In the genomic region with DNA sequence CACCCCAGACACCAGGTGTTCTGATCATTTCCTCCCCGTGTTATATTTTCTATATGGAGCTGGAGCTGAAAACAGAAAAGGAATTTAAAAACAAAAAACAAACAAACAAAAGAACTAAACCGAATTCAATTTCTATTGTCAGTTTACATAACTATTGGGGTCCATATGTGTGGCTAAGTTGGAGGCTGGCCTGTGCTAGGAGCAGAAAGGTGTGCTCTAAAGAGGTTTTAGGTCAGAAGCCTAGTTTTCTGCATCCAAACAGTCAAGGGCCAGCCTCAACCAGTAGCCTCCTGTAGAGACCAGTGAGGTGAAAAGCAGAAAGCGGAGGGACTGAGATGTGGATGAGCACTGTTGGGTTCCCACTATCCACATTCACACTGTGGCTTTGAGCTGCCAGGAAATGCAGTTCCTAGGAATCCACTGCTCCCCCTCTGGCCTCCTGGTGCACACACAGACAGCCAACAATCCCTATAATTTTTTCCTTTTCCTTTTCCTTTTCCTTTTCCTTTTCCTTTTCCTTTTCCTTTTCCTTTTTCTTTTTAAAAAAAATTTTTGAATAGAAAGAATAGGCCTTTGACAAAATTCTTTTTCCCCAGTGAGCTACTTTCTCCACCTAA, we compare ENCODE assay signal across 8 mouse cellular contexts. TPM values are rescaled to one million over a fixed set of nuclear protein-coding genes. Genes with fewer than 3 reads are reported as not detected.
DNase-seq lines count a peak whose midpoint lies in the region; ATAC-seq lines count a peak whose summit lies in the region.

No protein-coding gene starts in this region.

- WGBS in intestine, embryonic 14.5 days = 15% methylated on average over 3 of the region's 3 CpGs
- WGBS in midbrain, embryonic 16.5 days = 8% methylated on average over 2 of the region's 3 CpGs

- H3K9me3 ChIP-seq in intestine, embryonic 14.5 days (ENCODE audit: control insufficient read depth, low read length) = no peaks in the 10 kb centered on the region
- H3K9me3 ChIP-seq in midbrain, embryonic 16.5 days (replicated peaks; ENCODE audit: control insufficient read depth, low read length, poor library complexity, severe bottlenecking) = no peaks in the 10 kb centered on the region

- H3K27ac ChIP-seq in intestine, embryonic 14.5 days (ENCODE audit: low read depth) = 0 out of 2 replicates have a peak overlapping the region, but pooled peaks have one; percentile 33
- H3K27ac ChIP-seq in midbrain, embryonic 16.5 days (ENCODE audit: low read length) = no peak overlapping the region

- peak overlapping the region; percentile 60 for H3K9ac ChIP-seq in intestine, embryonic 14.5 days (ENCODE audit: low read length)
- H3K9ac ChIP-seq in midbrain, embryonic 16.5 days (ENCODE audit: low read depth, low read length) = peak overlapping the region; percentile 75

- H3K36me3 ChIP-seq in intestine, embryonic 14.5 days (ENCODE audit: control insufficient read depth, insufficient read depth, low read length) = no peaks in the 10 kb centered on the region
- H3K36me3 ChIP-seq in midbrain, embryonic 16.5 days (ENCODE audit: control insufficient read depth, insufficient read depth, low read length) = no peaks in the 10 kb centered on the region

- ATAC-seq in frontal cortex, adult (ENCODE audit: low TSS enrichment) = peak; percentile 58; the same call in 1 of the 2 replicates
- ATAC-seq in intestine, embryonic 14.5 days (replicated peaks; ENCODE audit: low FRiP score, low TSS enrichment, low read depth) = no peak
- ATAC-seq in midbrain, embryonic 16.5 days = no peak

- H3K4me1 ChIP-seq in intestine, embryonic 14.5 days (replicated peaks; ENCODE audit: control insufficient read depth, insufficient read depth, low read length) = no peaks in the 10 kb centered on the region; the same call in 1 of the 2 replicates
- peaks cover 16% of the 10 kb centered on the region for H3K4me1 ChIP-seq in midbrain, embryonic 16.5 days (ENCODE audit: control insufficient read depth, insufficient read depth, low read length)

- no peak for DNase-seq in frontal cortex, adult 2 months (ENCODE audit: extremely low spot score in 1 of 2, low spot score in 1 of 2)
- peak; percentile 55 for DNase-seq in 3T3-L1 (ENCODE audit: low read depth, low spot score)
- DNase-seq in embryo, embryonic 10.5 days (ENCODE audit: low spot score) = peak; percentile 36
- peak; percentile 51 for DNase-seq in intestine, embryonic 14.5 days (ENCODE audit: low spot score)
- DNase-seq in spleen, postnatal 10 days (ENCODE audit: low spot score in 2 of 2) = no peak
- no peak for DNase-seq in layer of hippocampus, postnatal 14 days (ENCODE audit: low spot score in 2 of 2)

- no peaks in the 10 kb centered on the region for H3K27me3 ChIP-seq in intestine, embryonic 14.5 days (replicated peaks; ENCODE audit: control insufficient read depth, insufficient read depth, low read length)
- H3K27me3 ChIP-seq in midbrain, embryonic 16.5 days (ENCODE audit: control insufficient read depth, insufficient read depth, low read depth, low read length) = no peaks in the 10 kb centered on the region

- peak overlapping the region; percentile 82 for H3K4me2 ChIP-seq in intestine, embryonic 14.5 days (ENCODE audit: low read length)
- peak overlapping the region; percentile 83 for H3K4me2 ChIP-seq in midbrain, embryonic 16.5 days (ENCODE audit: low read length)

- H3K4me3 ChIP-seq in intestine, embryonic 14.5 days (ENCODE audit: low read depth, low read length) = peak overlapping the region; percentile 72
- peak overlapping the region; percentile 68 for H3K4me3 ChIP-seq in midbrain, embryonic 16.5 days (ENCODE audit: low read depth, low read length)

RNA-seq across cellular contexts. Expression of a gene that starts 1.0 kb away (rescaled TPM):
- polyA plus RNA-seq in frontal cortex, adult 2 months (2012; rRNA removed) = 13.2 and 13.6 TPM in 2 replicates
- 15.4 and 16.4 TPM in 2 replicates for polyA plus RNA-seq in intestine, embryonic 14.5 days (2014; fragmentation: Nextera tagmentation; extraction: Ambion mirVana)
- 15.6 and 16.5 TPM in 2 replicates for polyA plus RNA-seq in midbrain, embryonic 16.5 days (2015; fragmentation: Nextera tagmentation; extraction: Ambion mirVana)
- total RNA-seq in layer of hippocampus, postnatal 14 days (2021) = 10 to 100 TPM; 22.6 to 28.2 TPM

RNA-seq across cellular contexts. Expression of a gene that starts 26.6 kb away (rescaled TPM):
- polyA plus RNA-seq in frontal cortex, adult 2 months (2012; rRNA removed) = not detected in 2 replicates
- polyA plus RNA-seq in intestine, embryonic 14.5 days (2014; fragmentation: Nextera tagmentation; extraction: Ambion mirVana) = not detected in 2 replicates
- polyA plus RNA-seq in midbrain, embryonic 16.5 days (2015; fragmentation: Nextera tagmentation; extraction: Ambion mirVana) = not detected in 2 replicates
- not detected for total RNA-seq in layer of hippocampus, postnatal 14 days (2021)

RNA-seq across cellular contexts. Expression of a gene that starts 33.0 kb away (rescaled TPM):
- 18.6 and 21.1 TPM in 2 replicates for polyA plus RNA-seq in frontal cortex, adult 2 months (2012; rRNA removed)
- 10.4 and 13.1 TPM in 2 replicates for polyA plus RNA-seq in intestine, embryonic 14.5 days (2014; fragmentation: Nextera tagmentation; extraction: Ambion mirVana)
- polyA plus RNA-seq in midbrain, embryonic 16.5 days (2015; fragmentation: Nextera tagmentation; extraction: Ambion mirVana) = 25.0 and 25.5 TPM in 2 replicates
- total RNA-seq in layer of hippocampus, postnatal 14 days (2021) = 10 to 100 TPM; 33.1 to 34.3 TPM

Comparison
In these comparisons a context has a peak if more than half of its experiments do, and no peak if none do; other contexts are left out.
1. DNase-seq: peak in 3T3-L1 (single experiment), embryo, embryonic 10.5 days (single experiment) and intestine, embryonic 14.5 days (single experiment); none in frontal cortex, adult 2 months (0 of 2), spleen, postnatal 10 days (0 of 2) and layer of hippocampus, postnatal 14 days (0 of 2).